Mouse (Mus musculus) embryonic fibroblast, embryonic 13.5 days (primary cell): ENCODE data around the gene Csrp2.

Experiments used
- CTCF ChIP-seq: IDR thresholded peaks from 2 replicates; pipeline ENCODE4 v1.5.1; 2011; ENCODE audit warnings: mild to moderate bottlenecking, control low read depth, low read length, moderate library complexity, borderline replicate concordance; ENCODE audit not compliant: insufficient read depth
- POLR2A ChIP-seq: IDR thresholded peaks from 2 replicates; pipeline ENCODE4 v1.6.1; 2011; ENCODE audit warnings: low read depth, mild to moderate bottlenecking, control low read depth, low read length, moderate library complexity

- TF ChIP-seq CTCF: no peak
- no peak for TF ChIP-seq POLR2A
Measured at GRCm38 (mm10) chr10:110952271-110952670, 32.7 kb downstream of the Csrp2 start.
